Comparison of ENCODE assay signal across 19 mouse cellular contexts in the genomic region with DNA sequence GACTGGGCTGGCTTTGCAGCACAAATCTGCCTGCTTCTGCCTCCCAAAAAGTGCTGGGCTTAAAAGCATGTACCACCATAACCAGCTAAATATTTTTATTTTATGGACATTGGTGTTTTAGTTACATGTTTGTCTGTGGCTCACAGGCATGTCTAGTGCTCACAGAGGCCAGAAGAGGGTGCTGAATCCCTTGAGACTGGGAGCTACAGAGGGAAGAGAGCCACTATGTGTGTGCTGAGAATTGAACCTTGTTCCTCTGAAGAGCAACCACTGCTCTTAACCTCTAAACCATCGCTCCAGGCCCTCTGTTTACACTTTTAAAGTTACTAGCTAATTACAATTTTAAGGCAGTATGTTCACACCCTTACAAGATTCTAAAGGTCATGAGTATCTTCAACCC. TPM values are rescaled to one million over a fixed set of nuclear protein-coding genes. Genes with fewer than 3 reads are reported as not detected.
A peak's percentile ranks its signal among the peaks of the same experiment; 100 is the strongest.
DNase-seq lines count a peak whose midpoint lies in the region; TF ChIP-seq lines count a peak whose summit lies in the region.
"Had no signal": no experiment of that assay in that cellular context is flagged by ENCODE, and none has a peak within 500 bp of the region (broad histone marks: within the 10 kb centered on the region; RNA-seq: fewer than 3 reads in every experiment).

No protein-coding gene starts in this region.

- TF ChIP-seq EP300 in CH12.LX (IDR thresholded peaks at IDR 0.05; ENCODE audit: low read length): no peak

- peak; percentile 47 for TF ChIP-seq CTCF in layer of hippocampus, adult 2 months (conservative IDR thresholded peaks at IDR 0.05)
- peak in 1 of 2 experiments; percentile 44; a peak in 2 of 4 replicates for TF ChIP-seq CTCF in CH12.LX (conservative IDR thresholded peaks at IDR 0.05 in 1 of 2, IDR thresholded peaks at IDR 0.05 in 1 of 2; ENCODE audit: low read depth in 2 of 2, low read length in 2 of 2)
- TF ChIP-seq CTCF in brain, embryonic 14.5 days (IDR thresholded peaks at IDR 0.05; ENCODE audit: borderline replicate concordance, extremely low read depth, insufficient read depth, insufficient read length): no peak

- H3K4me3 ChIP-seq in layer of hippocampus, adult 2 months: no peak overlapping the region
- no peak overlapping the region for H3K4me3 ChIP-seq in CH12.LX (replicated peaks in 1 of 3; ENCODE audit: low read depth in 2 of 3, low read length in 2 of 3, poor library complexity in 1 of 3)
- H3K4me3 ChIP-seq: embryonic facial prominence, embryonic 13.5 days; heart, embryonic 15.5 days; megakaryocyte, embryonic 14.5 days; midbrain, embryonic 15.5 days had no signal

- no peaks in the 10 kb centered on the region for H3K36me3 ChIP-seq in CH12.LX (replicated peaks in 1 of 2; ENCODE audit: control insufficient read depth in 1 of 2, insufficient read depth in 1 of 2, low read length in 1 of 2)
- H3K36me3 ChIP-seq: embryonic facial prominence, embryonic 13.5 days; heart, embryonic 15.5 days; midbrain, embryonic 15.5 days had no signal

- H3K79me2 ChIP-seq in CH12.LX (replicated peaks; ENCODE audit: control insufficient read depth, extremely low read depth, insufficient read depth, poor library complexity, severe bottlenecking): peaks cover 22% of the 10 kb centered on the region

- TF ChIP-seq POLR2A in CH12.LX (IDR thresholded peaks at IDR 0.05; ENCODE audit: low read depth, low read length): no peak
- no peak for TF ChIP-seq POLR2A in brain, embryonic 14.5 days (IDR thresholded peaks at IDR 0.05; ENCODE audit: borderline replicate concordance, extremely low read depth, insufficient read depth, insufficient read length, poor library complexity, severe bottlenecking)

- no peak overlapping the region for H3K9ac ChIP-seq in CH12.LX (ENCODE audit: insufficient read depth, low read depth)
- H3K9ac ChIP-seq: embryonic facial prominence, embryonic 13.5 days; heart, embryonic 15.5 days; midbrain, embryonic 15.5 days had no signal

- no peaks in the 10 kb centered on the region for H3K9me3 ChIP-seq in CH12.LX (replicated peaks; ENCODE audit: low read length)
- H3K9me3 ChIP-seq: embryonic facial prominence, embryonic 13.5 days; G1E; heart, embryonic 15.5 days; megakaryocyte, embryonic 14.5 days; midbrain, embryonic 15.5 days had no signal

- in situ Hi-C loops in CH12.LX (cut with MboI; ENCODE audit: low pct_ligation_motif_present, low pct_unique_long_range_greater_than_20kb, low sequenced_read_pairs): no loop called here

- peak; percentile 28 for TF ChIP-seq RAD21 in CH12.LX (IDR thresholded peaks at IDR 0.05; ENCODE audit: low read depth, low read length)

- dilution Hi-C loops in CH12.LX (cut with MboI; ENCODE audit: extremely low pct_ligation_motif_present, extremely low pct_unique_long_range_greater_than_20kb, low sequenced_read_pairs): no loop called here

- no peak overlapping the region for H3K4me2 ChIP-seq in CH12.LX (ENCODE audit: insufficient read depth, low read depth, poor library complexity, severe bottlenecking)
- H3K4me2 ChIP-seq: embryonic facial prominence, embryonic 13.5 days; heart, embryonic 15.5 days had no signal

- H3K4me1 ChIP-seq in CH12.LX (ENCODE audit: control insufficient read depth in 1 of 2, insufficient read depth in 2 of 2): peaks cover 0 to 7% of the 10 kb centered on the region in 2 experiments; a peak in 1 of 4 replicates
- H3K4me1 ChIP-seq: heart, embryonic 15.5 days had no signal

- H3K27me3 ChIP-seq in CH12.LX (replicated peaks): no peaks in the 10 kb centered on the region
- H3K27me3 ChIP-seq: heart, embryonic 15.5 days; midbrain, embryonic 15.5 days had no signal

- no peak overlapping the region for H3K27ac ChIP-seq in layer of hippocampus, adult 2 months
- H3K27ac ChIP-seq in CH12.LX (ENCODE audit: insufficient read depth, low read depth): no peak overlapping the region
- H3K27ac ChIP-seq: embryonic facial prominence, embryonic 13.5 days; heart, embryonic 15.5 days; midbrain, embryonic 15.5 days had no signal

- DNase-seq in layer of hippocampus, adult 2 months (ENCODE audit: low spot score in 2 of 2): no peak
- DNase-seq in layer of hippocampus, adult 18-20 months (ENCODE audit: low spot score in 2 of 2): no peak
- DNase-seq in 416B (ENCODE audit: low read depth) (peak; percentile 47), CH12.LX (ENCODE audit: extremely low read depth) (no peak)
- peak; percentile 2 for DNase-seq in brain, embryonic 14.5 days (ENCODE audit: low read depth)
- no peak for DNase-seq in retina, embryonic 14.5 days (ENCODE audit: low spot score)
- no peak for DNase-seq in spleen, adult 12 weeks (ENCODE audit: low spot score)
- DNase-seq: adrenal gland, adult 8-10 months; cerebellum, adult 2 months; heart, adult 18-20 months; kidney, postnatal 14 days; layer of hippocampus, adult 9-11 months; right cerebral cortex, adult 18-20 months; thymus, adult 2 months had no signal

TF ChIP-seq in CH12.LX, 34 proteins besides CTCF, POLR2A, EP300 and RAD21:
- TF ChIP-seq ELF1 (IDR thresholded peaks at IDR 0.05; ENCODE audit: low read depth, low read length): no peak
- peak; percentile 22; the same call in 1 of the 2 replicates for TF ChIP-seq SMC3 (IDR thresholded peaks at IDR 0.05; ENCODE audit: low read depth, low read length)

RNA-seq across cellular contexts. Expression of gene Acsl4, which starts 2.7 kb away (rescaled TPM):
- 10 to 100 TPM; 60.3 to 72.2 TPM for total RNA-seq in layer of hippocampus, adult 2 months (2021)
- total RNA-seq in layer of hippocampus, adult 18-20 months (2021): 10 to 100 TPM; 62.8 to 70.2 TPM
- total RNA-seq in CH12.LX (2012; rRNA removed) (10.0 and 13.1 TPM in 2 replicates), CH12.LX (2014; rRNA removed) (26.8 and 29.9 TPM in 2 replicates)
- 25.9 TPM in 2 replicates for polyA plus RNA-seq in CH12.LX (2012; ENCODE audit: insufficient read length, low read depth)
- 6.0 and 9.5 TPM in 2 replicates for polyA plus RNA-seq in brain, embryonic 14.5 days (2012; rRNA removed)

Comparison
In these comparisons a context has a peak if more than half of its experiments do, and no peak if none do; other contexts are left out.
1. DNase-seq: peak in 416B (single experiment) and brain, embryonic 14.5 days (single experiment); none in layer of hippocampus, adult 2 months (0 of 2), layer of hippocampus, adult 18-20 months (0 of 2), CH12.LX (single experiment), retina, embryonic 14.5 days (single experiment) and spleen, adult 12 weeks (single experiment).